Mouse (Mus musculus) kidney, postnatal 36 days (tissue): ENCODE results near the gene Fgfr2.

ENCODE experiments used
- DNase-seq, 2 experiments: peaks; one replicate each; pipeline ENCODE4 v3.0.0; 2021 to 2022; ENCODE audit warnings: mixed read lengths in 2 of 2

The Fgfr2 gene

DNA sequence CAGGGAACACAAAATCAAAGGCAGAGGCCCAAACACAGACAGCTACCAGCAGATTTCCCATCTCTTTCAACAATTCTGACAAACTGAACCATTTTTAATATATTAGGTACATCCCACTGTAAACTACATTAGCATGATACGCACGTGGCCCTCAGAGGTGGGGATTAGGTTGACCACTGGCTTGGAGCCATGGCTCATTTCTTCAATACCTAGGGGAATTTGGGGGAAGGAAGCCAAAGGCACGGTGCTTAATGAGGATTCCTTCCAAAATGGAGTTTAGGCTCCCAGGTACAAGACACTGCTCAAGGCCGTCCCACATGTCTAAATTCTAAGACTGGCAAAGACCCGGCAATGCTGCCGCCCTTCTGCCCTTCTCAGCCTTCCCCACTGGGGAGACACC is 120.9 kb downstream of the Fgfr2 start:
- no peak for DNase-seq

DNA sequence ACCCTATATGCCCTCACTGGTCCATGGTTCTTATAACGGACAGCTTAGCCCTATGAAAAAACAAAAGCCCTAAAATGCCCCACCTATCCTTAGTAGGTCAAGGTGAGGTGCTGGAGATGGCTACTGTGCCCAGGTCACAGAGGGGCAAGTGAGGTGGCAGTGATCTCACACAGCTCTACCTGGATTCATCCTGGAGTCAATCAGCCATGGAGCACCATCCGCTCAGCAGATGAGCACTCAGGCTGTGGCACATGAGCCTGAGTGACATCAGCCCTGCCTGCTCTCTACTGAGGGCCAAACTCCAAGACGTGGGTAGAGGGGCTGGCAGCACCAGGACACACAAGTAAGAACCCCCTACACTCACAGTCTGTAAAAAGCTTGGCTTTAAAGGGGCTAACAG is 121.8 kb downstream of the Fgfr2 start:
- DNase-seq: no peak

DNA sequence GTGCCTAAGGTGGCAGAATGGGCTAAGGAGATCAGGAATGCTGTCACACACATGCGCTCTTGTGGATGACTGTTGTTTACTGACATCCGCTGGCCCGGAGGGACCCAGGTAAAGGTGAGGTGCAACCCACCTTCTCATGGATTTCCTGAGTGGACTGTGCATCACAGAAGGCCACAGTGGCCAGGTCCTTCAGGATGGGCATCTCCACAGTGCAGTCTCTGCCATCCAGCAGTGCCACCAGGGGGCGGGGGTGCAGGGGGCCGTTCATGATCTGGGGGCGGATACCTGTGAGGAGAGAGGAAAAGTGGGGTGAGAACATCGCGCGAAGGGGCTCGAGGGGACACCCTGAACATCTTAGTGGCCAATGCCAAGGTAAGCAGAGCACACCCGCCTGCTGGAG is 124.1 kb downstream of the Fgfr2 start:
- DNase-seq: no peak

DNA sequence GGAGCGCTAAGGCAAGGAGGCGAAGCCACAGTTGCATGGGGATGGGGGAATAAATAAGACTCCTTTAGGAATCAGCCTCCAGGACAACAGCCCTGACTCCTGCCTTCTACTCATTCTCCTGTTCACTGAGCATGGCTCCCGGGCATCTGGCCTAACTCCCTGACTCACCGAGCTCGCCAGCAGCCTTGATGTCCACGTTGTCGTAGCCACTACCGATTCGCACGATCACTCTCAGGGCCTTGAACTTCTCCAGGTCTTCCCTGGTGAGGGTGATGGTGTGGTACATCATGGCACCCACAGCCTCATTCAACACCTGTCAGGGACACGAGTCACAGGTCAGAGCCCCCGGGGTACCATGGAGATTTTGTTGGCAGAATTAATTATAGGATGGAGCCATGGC is 124.5 kb downstream of the Fgfr2 start:
- no peak for DNase-seq

DNA sequence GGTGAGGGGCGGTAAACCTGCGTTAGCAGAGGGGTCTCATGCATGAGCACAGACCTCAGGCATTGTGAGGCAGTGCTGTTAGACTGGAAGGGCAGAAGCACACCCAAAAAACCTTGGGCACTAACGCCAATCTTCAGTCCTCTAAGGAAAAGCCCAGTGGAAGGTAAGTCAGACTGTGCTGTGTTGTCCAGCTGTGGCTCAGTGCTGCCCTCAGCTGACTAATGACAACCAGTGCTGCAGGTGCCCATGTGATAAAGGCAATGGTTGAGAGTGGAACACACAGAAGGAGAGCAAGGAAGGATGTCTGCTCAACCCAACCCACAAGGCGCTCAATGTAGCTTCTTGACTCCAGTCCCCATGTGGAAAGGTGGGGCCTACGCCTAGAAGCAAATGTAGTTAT is 126.8 kb downstream of the Fgfr2 start:
- peak in 1 of 2 experiments; percentile 57 for DNase-seq

DNA sequence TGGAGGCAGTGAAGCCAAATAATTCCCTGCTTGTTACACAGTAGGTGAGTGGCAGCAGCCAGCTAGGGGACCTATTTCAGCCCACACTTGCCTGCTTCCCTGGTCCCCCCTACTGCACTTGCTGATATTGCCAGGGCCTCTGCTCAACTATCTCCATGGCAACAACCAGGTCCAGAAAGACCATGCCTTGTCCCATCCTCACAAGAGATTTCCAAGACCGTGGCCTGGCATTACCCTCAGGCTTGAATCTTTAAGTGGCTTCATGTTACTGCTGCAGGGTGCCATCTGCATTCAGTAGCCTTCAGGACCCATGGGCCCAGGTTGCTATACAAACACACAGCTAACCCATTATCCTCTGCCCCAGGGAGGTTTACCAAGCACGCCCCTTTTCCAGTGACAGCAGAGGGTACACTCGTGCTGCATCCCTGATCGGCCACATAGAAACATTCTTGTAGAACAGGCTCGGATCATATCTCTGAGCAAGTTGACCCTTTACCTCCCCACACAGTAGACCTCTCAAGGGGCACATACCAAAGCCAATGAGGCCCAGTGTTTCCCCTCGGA is 128.4 kb downstream of the Fgfr2 start:
- DNase-seq: no peak

DNA sequence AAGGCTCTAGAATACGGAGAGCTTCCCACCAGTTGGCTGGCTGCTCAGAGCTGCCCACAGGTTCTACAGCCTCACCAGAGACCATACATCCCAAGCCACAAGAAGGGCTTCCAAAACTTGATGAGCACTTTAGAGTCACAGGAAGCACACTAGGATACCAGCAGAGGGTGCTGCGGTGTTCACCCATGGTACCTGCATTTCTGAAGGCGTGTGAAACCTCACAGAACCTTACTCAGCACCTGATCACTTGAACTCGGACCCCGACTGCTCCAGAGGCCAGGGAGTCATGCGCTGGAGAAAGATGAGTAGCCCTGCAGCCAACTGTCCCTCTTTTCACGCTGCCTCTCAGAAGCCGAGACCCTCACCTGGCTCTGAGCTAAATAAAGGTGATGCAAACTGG is 129.0 kb downstream of the Fgfr2 start:
- peak in 1 of 2 experiments; percentile 38 for DNase-seq

DNA sequence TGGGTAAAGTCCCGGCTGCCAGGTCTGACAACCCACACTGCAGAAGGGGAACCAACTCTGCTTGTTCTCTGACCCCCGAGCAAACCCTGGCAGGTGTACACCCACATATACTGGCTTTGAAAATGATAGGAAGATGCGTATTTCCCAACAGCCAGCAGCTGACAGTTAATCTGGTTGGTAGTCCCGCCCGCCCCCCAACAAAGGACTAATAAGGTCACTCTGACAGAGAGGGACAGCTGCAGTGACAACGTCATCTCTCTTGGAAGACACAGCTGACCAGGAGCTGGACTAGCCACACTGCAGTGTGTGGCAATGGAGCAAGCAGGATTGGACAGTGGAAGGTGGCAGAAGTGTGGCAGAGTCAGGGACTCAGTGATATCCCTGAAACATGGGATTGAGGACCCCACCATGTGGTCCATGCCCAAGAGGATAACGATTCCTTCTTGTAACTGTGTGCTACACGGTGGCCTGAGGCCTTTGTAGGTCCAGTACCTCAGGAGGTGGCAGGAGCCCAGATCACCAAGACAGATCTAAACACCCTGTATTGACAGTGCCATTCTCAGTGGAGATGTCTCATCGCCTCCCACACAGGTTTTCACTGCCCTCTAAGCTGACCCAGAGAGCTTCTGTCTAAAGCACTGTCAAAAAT is 130.1 kb downstream of the Fgfr2 start:
- no peak for DNase-seq

DNA sequence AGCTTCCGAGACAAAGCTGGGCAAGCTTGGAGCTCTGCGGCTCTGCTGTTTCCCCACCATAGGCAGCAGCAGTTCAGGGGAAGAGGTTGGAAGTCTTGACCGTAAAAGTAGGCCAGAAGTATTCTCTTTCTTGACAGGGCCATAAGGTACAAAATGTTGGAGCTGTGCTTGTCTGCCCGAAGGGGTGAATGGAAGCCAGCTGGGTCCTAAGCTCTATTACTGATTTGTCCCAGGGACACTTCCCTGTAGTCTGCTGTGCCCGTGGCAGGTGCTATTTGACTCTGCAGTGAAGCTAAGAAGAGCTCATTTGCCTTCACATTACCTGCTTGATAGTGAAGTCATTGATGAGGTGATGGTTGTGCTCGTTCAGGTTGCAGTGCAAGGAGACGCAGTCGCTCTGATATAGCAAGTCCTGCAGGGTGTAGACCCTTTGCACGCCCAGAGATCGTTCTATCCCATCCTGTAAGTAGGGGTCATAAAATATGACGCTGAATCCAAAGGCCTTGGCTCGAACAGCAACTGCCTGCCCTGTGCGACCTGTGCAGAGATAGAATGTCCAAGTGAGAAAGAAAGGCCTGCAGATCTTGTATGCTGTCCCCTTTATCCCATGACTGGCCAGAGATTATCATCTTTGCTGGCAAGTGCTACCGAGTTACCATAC is 131.8 kb downstream of the Fgfr2 start:
- DNase-seq: no peak

DNA sequence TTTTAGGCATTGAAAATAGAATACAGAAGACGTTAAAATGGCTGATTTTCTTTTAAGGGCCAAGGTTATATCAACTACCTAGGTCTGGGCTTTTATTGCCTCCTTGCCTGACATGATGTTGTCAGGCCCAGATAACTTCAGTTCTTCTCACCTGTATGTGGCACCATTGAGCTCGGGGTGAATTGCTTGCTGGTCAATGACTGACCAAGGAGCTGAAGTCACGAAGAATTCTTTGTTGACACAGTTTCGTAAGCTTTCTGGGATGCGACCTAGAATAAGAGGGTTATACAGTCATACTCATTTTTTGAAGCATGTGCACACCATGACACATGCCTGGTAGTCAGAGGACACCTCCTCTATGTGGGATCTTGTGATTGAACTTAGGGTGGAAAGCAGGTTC is 133.3 kb downstream of the Fgfr2 start:
- DNase-seq: no peak

DNA sequence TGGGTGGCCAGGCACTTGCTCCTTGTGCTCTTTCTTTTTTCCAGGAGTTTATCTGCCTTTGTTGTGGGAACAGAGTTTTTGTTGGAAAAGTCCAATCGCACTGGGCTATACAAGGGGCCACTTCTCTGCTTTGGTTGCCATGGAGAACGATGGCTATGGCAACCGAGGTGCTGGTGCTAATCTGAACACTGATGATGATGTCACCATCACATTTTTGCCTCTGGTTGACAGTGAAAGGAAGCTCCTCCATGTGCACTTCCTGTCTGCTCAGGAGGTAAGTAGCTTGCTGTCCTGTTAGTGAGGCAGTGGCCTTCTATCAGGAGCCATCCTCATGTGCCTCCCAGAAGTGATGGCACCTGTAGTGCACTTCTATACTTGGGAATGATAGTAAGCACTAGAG is 140.5 kb downstream of the Fgfr2 start:
- no peak for DNase-seq

DNA sequence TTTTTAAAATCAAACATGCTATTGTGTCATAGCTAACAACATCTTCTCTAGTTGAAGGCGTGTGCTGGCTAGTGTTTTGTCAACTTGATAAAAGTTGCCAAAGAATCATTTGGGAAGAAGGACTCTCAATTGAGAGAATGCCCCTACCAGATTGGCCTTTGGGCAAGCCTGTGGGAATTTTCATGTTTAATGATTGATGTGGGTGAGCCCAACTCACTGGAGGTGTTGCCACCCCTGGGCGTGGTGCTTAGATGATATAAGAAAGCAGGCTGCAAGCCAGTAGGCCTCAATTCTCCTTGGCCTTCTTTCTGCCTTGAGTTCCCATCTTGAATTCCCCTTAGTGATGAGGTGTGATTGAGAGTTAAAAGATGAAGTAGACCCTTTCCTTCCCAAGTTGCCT is 145.2 kb downstream of the Fgfr2 start:
- peak; percentile 21 to 36 for DNase-seq

DNA sequence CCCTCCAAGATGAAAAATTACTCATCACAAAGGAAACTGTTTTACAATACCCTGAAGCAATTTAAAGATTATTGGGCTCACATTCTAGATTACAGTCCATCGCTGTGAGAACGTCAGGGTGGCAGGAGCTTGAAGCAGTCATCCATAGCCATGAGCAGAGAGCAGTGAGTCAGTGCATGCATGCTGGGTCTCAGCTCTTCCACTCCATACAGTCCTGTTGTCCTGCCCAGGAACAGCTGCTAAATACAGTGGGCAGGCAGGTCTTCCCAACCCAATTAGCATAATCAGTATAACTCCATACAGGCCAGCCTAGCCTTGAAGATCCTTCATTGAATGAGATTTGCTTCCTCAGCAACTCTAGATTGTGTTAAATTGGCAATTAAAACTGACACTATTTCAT is 147.1 kb downstream of the Fgfr2 start:
- no peak for DNase-seq

DNA sequence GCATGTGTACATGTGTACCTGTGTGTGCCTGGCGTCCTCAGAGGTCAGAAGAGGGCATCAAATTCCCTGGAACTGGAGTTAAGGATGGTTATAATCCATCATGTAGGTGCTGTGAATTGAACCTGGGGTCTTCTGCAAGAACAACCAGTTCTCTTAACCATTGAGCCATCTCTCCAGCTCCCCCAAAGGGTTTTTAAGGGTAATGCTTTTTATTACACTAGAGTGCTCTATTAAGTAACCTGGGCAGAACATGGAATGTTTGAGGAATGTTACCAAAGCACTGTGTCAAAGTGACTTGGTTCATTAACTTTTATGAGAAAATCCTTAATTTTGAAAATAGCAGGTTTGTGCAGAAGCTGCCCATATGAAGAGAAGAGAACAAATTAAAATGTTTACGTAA is 151.1 kb downstream of the Fgfr2 start:
- DNase-seq: peak in 1 of 2 experiments; percentile 6

DNA sequence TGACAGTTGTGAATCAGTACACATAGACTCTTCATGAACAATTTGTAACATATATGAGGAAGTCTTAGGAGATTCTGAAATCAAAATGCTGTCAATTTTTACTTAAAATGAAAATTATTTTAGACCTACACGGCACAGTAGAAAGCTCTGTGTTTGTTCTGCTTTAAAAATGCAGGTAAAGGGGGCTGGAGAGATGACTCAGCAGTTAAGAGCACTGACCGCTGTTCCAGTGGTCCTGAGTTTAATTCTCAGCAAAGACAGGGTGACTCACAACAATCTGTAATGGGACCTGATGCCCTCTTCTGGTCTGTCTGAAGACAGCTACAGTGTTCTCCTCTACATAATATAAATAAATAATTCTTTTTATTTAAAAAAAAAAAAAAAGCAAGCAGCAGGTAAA is 157.4 kb downstream of the Fgfr2 start:
- no peak for DNase-seq

DNA sequence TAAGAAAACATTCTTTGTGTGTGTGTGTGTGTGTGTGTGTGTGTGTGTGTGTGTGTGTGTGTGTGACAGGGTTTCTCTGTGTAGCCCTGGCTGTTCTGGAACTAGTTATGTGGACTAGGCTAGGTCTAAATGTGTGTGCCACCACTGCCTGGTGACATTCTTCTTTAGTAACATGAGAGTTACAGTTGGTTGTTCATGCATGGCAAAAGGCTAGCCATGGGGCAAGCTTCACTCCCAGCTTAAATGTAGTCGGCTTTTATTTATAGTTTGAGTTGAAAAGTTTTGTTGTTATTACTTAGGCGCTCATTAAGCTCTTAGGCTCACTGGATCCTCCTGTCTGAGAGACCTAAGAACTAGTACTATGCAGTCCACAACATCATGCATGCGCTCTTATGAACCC is 158.8 kb downstream of the Fgfr2 start:
- peak; percentile 17 to 22 for DNase-seq

DNA sequence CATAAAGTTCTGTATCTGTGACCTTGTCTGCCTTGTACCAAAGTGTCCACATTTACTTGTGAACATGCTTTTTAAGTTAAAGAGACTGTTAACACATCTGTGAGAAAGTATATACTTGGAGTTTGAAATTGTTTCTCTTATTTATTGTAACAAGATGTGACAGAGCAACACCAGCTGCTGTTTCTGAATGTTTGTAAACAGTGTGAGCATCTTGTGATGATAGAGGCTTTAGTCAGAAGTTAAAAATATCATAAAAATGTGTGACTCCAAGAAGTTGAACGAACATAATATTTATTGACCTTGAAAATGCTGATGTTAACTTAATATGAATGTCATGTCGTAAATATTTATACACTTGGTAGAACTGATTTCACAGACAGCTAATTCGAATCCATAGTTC is 172.5 kb downstream of the Fgfr2 start:
- DNase-seq: peak in 1 of 2 experiments; percentile 6

DNA sequence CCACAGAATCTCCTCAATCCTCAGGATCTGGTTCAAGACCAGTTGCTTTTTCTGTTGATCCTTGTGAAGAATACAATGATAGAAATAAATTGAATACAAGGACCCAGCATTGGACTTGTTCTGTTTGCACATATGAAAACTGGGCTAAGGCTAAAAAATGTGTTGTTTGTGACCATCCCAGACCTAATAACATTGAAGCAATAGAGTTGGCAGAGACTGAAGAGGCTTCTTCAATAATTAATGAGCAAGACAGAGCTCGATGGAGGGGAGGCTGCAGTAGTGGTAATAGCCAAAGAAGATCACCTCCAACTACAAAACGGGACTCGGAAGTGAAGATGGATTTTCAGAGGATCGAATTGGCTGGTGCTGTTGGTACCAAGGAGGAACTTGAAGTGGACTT is 173.2 kb downstream of the Fgfr2 start:
- DNase-seq: peak in 1 of 2 experiments; percentile 6

DNA sequence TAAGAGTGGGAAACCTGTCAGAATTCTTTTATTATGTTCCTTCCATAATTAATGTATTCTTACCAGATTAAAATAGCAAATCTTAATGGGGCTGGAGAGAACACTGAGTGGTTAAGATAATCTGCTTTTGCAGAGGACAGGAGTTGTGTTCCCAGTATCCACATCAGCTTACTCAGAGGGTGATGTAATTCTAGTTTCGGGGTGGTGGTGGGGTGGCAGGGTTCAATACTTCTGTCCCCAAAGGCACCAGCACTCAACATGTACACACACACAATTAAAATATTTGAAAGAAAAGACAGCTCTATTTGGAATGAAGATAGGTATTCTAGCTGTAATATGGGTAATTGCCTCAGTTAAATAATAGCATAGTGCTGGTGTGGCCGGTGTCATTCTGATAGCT is 182.6 kb downstream of the Fgfr2 start:
- DNase-seq: no peak

DNA sequence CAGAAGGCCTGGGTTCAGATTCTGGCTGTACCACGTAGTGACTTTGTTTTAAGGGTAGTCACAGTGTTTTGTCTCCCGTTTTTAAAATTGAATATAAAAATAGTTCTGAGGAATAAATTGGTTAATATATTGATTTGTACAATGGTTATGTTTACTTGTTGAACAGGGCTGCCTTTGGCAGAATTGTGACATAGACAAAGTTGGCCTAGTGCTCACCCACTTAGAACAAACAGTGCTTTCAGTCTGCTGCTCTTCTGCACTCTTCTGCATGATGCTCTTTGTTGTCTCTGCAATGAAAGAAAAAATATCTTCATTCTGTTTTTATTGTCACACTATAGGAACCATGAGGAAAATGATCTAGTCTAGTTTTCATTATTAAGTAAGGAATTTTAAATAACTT is 184.0 kb downstream of the Fgfr2 start:
- no peak for DNase-seq

DNA sequence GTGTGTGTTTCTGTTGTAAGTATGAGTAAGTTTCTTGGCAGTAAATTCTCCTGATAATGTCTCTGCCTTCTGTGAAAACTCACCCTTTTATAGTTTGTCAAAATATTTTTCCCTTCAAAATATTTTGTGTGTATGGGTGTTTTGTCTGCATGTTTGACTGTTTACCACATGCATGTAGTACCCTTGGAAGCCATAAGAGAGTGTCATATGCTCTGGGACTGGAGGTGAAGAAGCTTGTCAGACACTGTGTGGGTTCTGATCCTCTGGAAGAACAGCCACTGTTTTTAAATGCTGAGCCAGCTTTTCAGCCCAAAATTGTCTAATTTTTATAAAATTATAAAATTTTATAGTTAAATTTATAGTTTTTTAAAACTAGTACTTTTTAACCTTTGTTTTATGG is 188.4 kb downstream of the Fgfr2 start:
- DNase-seq: no peak

DNA sequence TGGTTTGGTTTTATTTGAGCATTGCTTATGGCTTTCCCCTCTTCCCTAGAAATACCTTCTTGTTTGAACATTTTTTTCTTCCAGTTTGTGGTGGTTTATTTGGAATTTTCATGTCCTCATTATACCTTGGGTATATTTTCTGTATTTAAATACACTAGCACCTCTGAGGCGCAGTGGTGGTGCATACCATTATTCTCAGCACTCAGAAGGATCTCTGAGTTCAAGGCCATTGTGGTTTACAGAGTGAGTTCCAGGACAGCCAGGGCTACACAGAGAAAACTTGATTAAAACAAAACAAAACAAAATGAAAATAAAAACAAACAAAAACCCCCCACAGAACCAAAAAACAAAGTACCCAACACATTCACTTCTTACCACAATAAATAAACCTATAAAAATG is 189.8 kb downstream of the Fgfr2 start:
- no peak for DNase-seq

DNA sequence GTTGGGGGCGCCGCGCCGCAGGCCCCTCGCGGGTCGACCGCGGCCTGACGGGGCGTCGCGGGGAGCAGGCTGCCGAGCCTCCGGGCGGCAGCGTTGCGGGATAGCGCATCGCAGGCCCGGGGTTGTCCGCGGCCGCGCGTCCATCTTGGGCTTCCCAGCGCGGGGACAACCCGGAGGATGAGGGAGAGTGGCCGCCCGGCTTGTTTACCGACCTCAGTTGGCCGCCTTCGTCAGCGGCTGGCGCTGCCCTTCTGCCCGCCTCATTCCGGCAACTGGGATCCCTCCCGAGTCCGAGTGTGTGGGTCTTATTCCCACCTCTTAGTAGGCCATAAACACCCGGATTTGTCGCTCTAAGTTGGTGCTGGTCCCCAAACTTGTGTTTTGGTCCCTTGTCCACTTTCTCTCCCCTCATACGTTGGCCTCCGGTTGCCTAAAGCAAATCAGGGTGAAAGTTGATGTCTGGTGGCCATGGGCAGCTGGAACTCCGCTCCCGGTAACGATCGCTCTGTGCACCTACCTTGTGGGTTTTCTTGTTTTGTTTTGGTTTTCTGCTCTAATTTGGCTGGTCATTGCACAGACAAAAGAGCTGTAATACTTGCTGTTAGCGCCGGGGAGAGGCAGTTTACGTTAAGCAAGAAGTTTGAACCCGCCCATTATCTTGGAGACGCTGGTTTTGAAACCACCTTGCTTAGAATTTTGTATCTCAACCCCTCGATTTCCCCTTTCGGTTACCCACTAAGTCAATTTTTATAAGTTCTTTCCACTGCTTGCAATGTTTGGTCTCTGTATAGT is 191.4 kb downstream of the Fgfr2 start:
- DNase-seq: peak; percentile 41 to 68
